Mouse (Mus musculus): ENCODE results near the gene Amz1. TPM values are rescaled to one million over a fixed set of nuclear protein-coding genes. Genes with fewer than 3 reads are reported as not detected.

The Amz1 gene
- 1.5 TPM for polyA plus RNA-seq (2017; shearing (Covaris generic))

DNA sequence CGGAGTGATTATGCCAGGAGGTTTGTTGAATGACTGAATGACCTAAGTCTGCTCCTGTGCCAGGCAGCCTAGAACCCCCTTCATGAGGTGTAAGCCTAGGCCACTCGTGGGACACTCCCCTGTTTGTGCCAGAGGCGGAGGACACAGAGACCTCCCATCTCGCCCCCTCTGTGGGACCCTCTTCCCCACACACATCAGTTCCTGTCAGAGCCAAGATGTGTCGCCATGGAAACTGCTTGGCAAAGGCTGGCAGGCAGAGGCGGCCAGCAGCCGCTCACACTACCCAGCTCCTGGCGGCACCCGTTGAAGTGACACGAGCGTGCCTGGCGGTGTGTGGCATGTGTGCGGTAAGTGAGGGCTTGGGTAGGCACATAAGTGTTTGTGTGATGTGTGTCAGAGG, at the start of gene Amz1:
Gene Amz1, plus strand, starts transcription at position 306 of the 400 bp plus-strand sequence.

GRCm38 (mm10) chr5:140702103-140702513, 21.8 kb upstream of the Amz1 start, which contains the start of gene Iqce:
Gene Iqce (minus strand): TSS chr5:140702378.

GRCm38 (mm10) chr5:140704378-140705251, 19.3 kb upstream of the Amz1 start, which contains the start of gene Brat1:
Gene Brat1 (plus strand): TSS chr5:140705011.

Other genes with a start within 250 kb of the Amz1 start
- 44.7 TPM for gene Chst12, start 218.6 kb upstream of the Amz1 start, polyA plus RNA-seq (2017; shearing (Covaris generic))
- gene Grifin, start 159.1 kb upstream of the Amz1 start, polyA plus RNA-seq (2017; shearing (Covaris generic)) = 1.5 TPM
- 92.8 TPM for gene Lfng, start 116.8 kb upstream of the Amz1 start, polyA plus RNA-seq (2017; shearing (Covaris generic))
- gene Ttyh3, start 75.1 kb upstream of the Amz1 start, polyA plus RNA-seq (2017; shearing (Covaris generic)) = 3.7 TPM
- gene Iqce, start 21.7 kb upstream of the Amz1 start, polyA plus RNA-seq (2017; shearing (Covaris generic)) = 49.0 TPM
- 48.0 TPM for gene Brat1, start 19.1 kb upstream of the Amz1 start, polyA plus RNA-seq (2017; shearing (Covaris generic))
- 3.6 TPM for gene Gna12, start 106.3 kb downstream of the Amz1 start, polyA plus RNA-seq (2017; shearing (Covaris generic))